Mouse (Mus musculus): ENCODE data around the gene Erich3. TPM values are rescaled to one million over a fixed set of nuclear protein-coding genes. Genes with fewer than 3 reads are reported as not detected.

Gene Erich3
- total and polyA plus RNA-seq, 3 experiments, result 0.42 to 2.3 (median 1.9) TPM

- no peak overlapping the region for H3K4me3 ChIP-seq (replicated peaks in 1 of 3; ENCODE audit: low read depth in 2 of 3, low read length in 2 of 3, poor library complexity in 1 of 3)
- no peak overlapping the region for H3K4me2 ChIP-seq (ENCODE audit: insufficient read depth, low read depth, poor library complexity, severe bottlenecking)
- peaks cover 4 to 42% of the 10 kb centered on the region in 2 experiments; a peak in 3 of 4 replicates for H3K4me1 ChIP-seq (ENCODE audit: control insufficient read depth in 1 of 2, insufficient read depth in 2 of 2)
- dilution Hi-C loops (cut with MboI; ENCODE audit: extremely low pct_ligation_motif_present, extremely low pct_unique_long_range_greater_than_20kb, low sequenced_read_pairs), result no loop called here
- H3K36me3 ChIP-seq (replicated peaks in 1 of 2; ENCODE audit: control insufficient read depth in 1 of 2, insufficient read depth in 1 of 2, low read length in 1 of 2), result no peaks in the 10 kb centered on the region
- H3K9ac ChIP-seq (ENCODE audit: insufficient read depth, low read depth), result no peak overlapping the region
- H3K27me3 ChIP-seq (replicated peaks), result no peaks in the 10 kb centered on the region
- in situ Hi-C loops (cut with MboI; ENCODE audit: low pct_ligation_motif_present, low pct_unique_long_range_greater_than_20kb, low sequenced_read_pairs), result no loop called here
- no peak for DNase-seq (ENCODE audit: extremely low read depth)
- no peak for TF ChIP-seq PAX5 (IDR thresholded peaks at IDR 0.05; ENCODE audit: low read length)
- no peak for TF ChIP-seq ZNF384 (IDR thresholded peaks at IDR 0.05; ENCODE audit: low read depth, low read length)
- no peak for TF ChIP-seq MAFK (IDR thresholded peaks at IDR 0.05; ENCODE audit: insufficient replicate concordance, low read length)
- no peak for TF ChIP-seq IRF4 (IDR thresholded peaks at IDR 0.05; ENCODE audit: low read depth, low read length)
- no peak for TF ChIP-seq CHD2 (IDR thresholded peaks at IDR 0.05; ENCODE audit: low read length)
- TF ChIP-seq SIN3A (IDR thresholded peaks at IDR 0.05; ENCODE audit: low read length), result no peak
- no peak overlapping the region for H3K27ac ChIP-seq (ENCODE audit: insufficient read depth, low read depth)
- no peaks in the 10 kb centered on the region for H3K79me2 ChIP-seq (replicated peaks; ENCODE audit: control insufficient read depth, extremely low read depth, insufficient read depth, poor library complexity, severe bottlenecking)
- H3K9me3 ChIP-seq (replicated peaks; ENCODE audit: low read length), result no peaks in the 10 kb centered on the region
Measured at GRCm38 (mm10) chr3:154698907-154699306, 35.2 kb downstream of the Erich3 start.

GRCm38 (mm10) chr3:154700296-154700695 is 36.6 kb downstream of the Erich3 start:
- no peak overlapping the region for H3K4me3 ChIP-seq (replicated peaks in 1 of 3; ENCODE audit: low read depth in 2 of 3, low read length in 2 of 3, poor library complexity in 1 of 3)
- no peak for DNase-seq (ENCODE audit: extremely low read depth)
- no peak overlapping the region for H3K9ac ChIP-seq (ENCODE audit: insufficient read depth, low read depth)
- no peaks in the 10 kb centered on the region for H3K36me3 ChIP-seq (replicated peaks in 1 of 2; ENCODE audit: control insufficient read depth in 1 of 2, insufficient read depth in 1 of 2, low read length in 1 of 2)
- H3K4me1 ChIP-seq (ENCODE audit: control insufficient read depth in 1 of 2, insufficient read depth in 2 of 2), result peaks cover 4 to 39% of the 10 kb centered on the region in 2 experiments; a peak in 3 of 4 replicates
- H3K79me2 ChIP-seq (replicated peaks; ENCODE audit: control insufficient read depth, extremely low read depth, insufficient read depth, poor library complexity, severe bottlenecking), result no peaks in the 10 kb centered on the region
- H3K4me2 ChIP-seq (ENCODE audit: insufficient read depth, low read depth, poor library complexity, severe bottlenecking), result no peak overlapping the region
- TF ChIP-seq E2F4 (IDR thresholded peaks at IDR 0.05; ENCODE audit: insufficient replicate concordance, low read depth, low read length), result no peak
- no peak for TF ChIP-seq MAX (IDR thresholded peaks at IDR 0.05; ENCODE audit: low read length)
- no peak for TF ChIP-seq SIN3A (IDR thresholded peaks at IDR 0.05; ENCODE audit: low read length)
- TF ChIP-seq SMC3 (IDR thresholded peaks at IDR 0.05; ENCODE audit: low read depth, low read length), result no peak
- no peak for TF ChIP-seq POLR2A (IDR thresholded peaks at IDR 0.05; ENCODE audit: low read depth, low read length)
- TF ChIP-seq USF2 (conservative IDR thresholded peaks at IDR 0.05; ENCODE audit: low read depth, low read length), result no peak
- TF ChIP-seq CHD2 (IDR thresholded peaks at IDR 0.05; ENCODE audit: low read length), result no peak
- TF ChIP-seq ZNF384 (IDR thresholded peaks at IDR 0.05; ENCODE audit: low read depth, low read length), result no peak
- no peak for TF ChIP-seq JUND (conservative IDR thresholded peaks at IDR 0.05; ENCODE audit: low read depth, low read length)
- no peak for TF ChIP-seq HCFC1 (IDR thresholded peaks at IDR 0.05; ENCODE audit: low read depth, low read length)
- no peak for TF ChIP-seq KAT2A (IDR thresholded peaks at IDR 0.05; ENCODE audit: insufficient replicate concordance, low read length)
- no peak for TF ChIP-seq TCF12 (IDR thresholded peaks at IDR 0.05; ENCODE audit: low read depth, low read length)
- no peak for TF ChIP-seq GABPA (IDR thresholded peaks at IDR 0.05; ENCODE audit: insufficient replicate concordance, low read depth, low read length)
- TF ChIP-seq RCOR1 (conservative IDR thresholded peaks at IDR 0.05; ENCODE audit: low read depth, low read length), result no peak
- TF ChIP-seq MEF2A (IDR thresholded peaks at IDR 0.05; ENCODE audit: borderline replicate concordance, low read depth, low read length), result no peak
- TF ChIP-seq CTCF (conservative IDR thresholded peaks at IDR 0.05 in 1 of 2, IDR thresholded peaks at IDR 0.05 in 1 of 2; ENCODE audit: low read depth in 2 of 2, low read length in 2 of 2), result no peak
- no peak for TF ChIP-seq JUN (IDR thresholded peaks at IDR 0.05; ENCODE audit: insufficient read depth, low read depth, low read length)
- no peaks in the 10 kb centered on the region for H3K27me3 ChIP-seq (replicated peaks)
- dilution Hi-C loops (cut with MboI; ENCODE audit: extremely low pct_ligation_motif_present, extremely low pct_unique_long_range_greater_than_20kb, low sequenced_read_pairs) (no loop called here), in situ Hi-C loops (cut with MboI; ENCODE audit: low pct_ligation_motif_present, low pct_unique_long_range_greater_than_20kb, low sequenced_read_pairs) (no loop called here)
- no peaks in the 10 kb centered on the region for H3K9me3 ChIP-seq (replicated peaks; ENCODE audit: low read length)
- no peak overlapping the region for H3K27ac ChIP-seq (ENCODE audit: insufficient read depth, low read depth)

Data from CH12.LX (cell line).